In genomic region chrX:21061460-21061859, GRCm38 (mm10) we compare ENCODE assay signal across 10 mouse cellular contexts. TPM values are rescaled to one million over a fixed set of nuclear protein-coding genes. Genes with fewer than 3 reads are reported as not detected.
DNase-seq lines count a peak whose midpoint lies in the region; ATAC-seq and TF ChIP-seq lines count a peak whose summit lies in the region.
"Had no signal": no experiment of that assay in that cellular context is flagged by ENCODE, and none has a peak within 500 bp of the region (broad histone marks: within the 10 kb centered on the region; RNA-seq: fewer than 3 reads in every experiment).

No protein-coding gene starts in this region.

- H3K27me3 ChIP-seq in heart, embryonic 13.5 days (replicated peaks): no peaks in the 10 kb centered on the region
- H3K27me3 ChIP-seq in G1E (ENCODE audit: insufficient read depth, low read length): no peaks in the 10 kb centered on the region
- no peaks in the 10 kb centered on the region for H3K27me3 ChIP-seq in forebrain, embryonic 13.5 days
- no peaks in the 10 kb centered on the region for H3K27me3 ChIP-seq in liver, embryonic 12.5 days (replicated peaks)
- no peaks in the 10 kb centered on the region for H3K27me3 ChIP-seq in stomach, postnatal 0 days (ENCODE audit: control insufficient read depth, insufficient read depth, low read length)

- H3K4me1 ChIP-seq in heart, embryonic 13.5 days: no peaks in the 10 kb centered on the region
- no peaks in the 10 kb centered on the region for H3K4me1 ChIP-seq in G1E (ENCODE audit: insufficient read depth, low read depth, low read length)
- H3K4me1 ChIP-seq in forebrain, embryonic 13.5 days: no peaks in the 10 kb centered on the region
- H3K4me1 ChIP-seq in liver, embryonic 12.5 days: no peaks in the 10 kb centered on the region
- no peaks in the 10 kb centered on the region for H3K4me1 ChIP-seq in stomach, postnatal 0 days (replicated peaks; ENCODE audit: control insufficient read depth, insufficient read depth)

- H3K9ac ChIP-seq in heart, embryonic 13.5 days: peak overlapping the region; percentile 79
- peak overlapping the region; percentile 61 for H3K9ac ChIP-seq in forebrain, embryonic 13.5 days
- peak overlapping the region; percentile 66 for H3K9ac ChIP-seq in liver, embryonic 12.5 days
- peak overlapping the region; percentile 56 for H3K9ac ChIP-seq in stomach, postnatal 0 days (ENCODE audit: low read length)

- H3K9me3 ChIP-seq in heart, embryonic 13.5 days: no peaks in the 10 kb centered on the region
- no peaks in the 10 kb centered on the region for H3K9me3 ChIP-seq in G1E (replicated peaks)
- no peaks in the 10 kb centered on the region for H3K9me3 ChIP-seq in forebrain, embryonic 13.5 days (replicated peaks)
- H3K9me3 ChIP-seq in liver, embryonic 12.5 days (replicated peaks): no peaks in the 10 kb centered on the region
- no peaks in the 10 kb centered on the region for H3K9me3 ChIP-seq in stomach, postnatal 0 days (ENCODE audit: control insufficient read depth, low read length)

- no peak for TF ChIP-seq EP300 in stomach, postnatal 0 days (optimal IDR thresholded peaks at IDR 0.05)

- WGBS in heart, embryonic 13.5 days: 22% methylated on average over 9 of the region's 9 CpGs
- WGBS in forebrain, embryonic 13.5 days: 17% methylated on average over 9 of the region's 9 CpGs
- 15% methylated on average over 9 of the region's 9 CpGs for WGBS in liver, embryonic 12.5 days (ENCODE audit: insufficient replicate concordance)
- 24% methylated on average over 9 of the region's 9 CpGs for WGBS in stomach, postnatal 0 days

- ATAC-seq in heart, embryonic 13.5 days (ENCODE audit: extremely low read depth, insufficient number of reproducible peaks, low FRiP score, low TSS enrichment): no peak
- ATAC-seq in G1E (ENCODE audit: extremely low read depth, insufficient number of reproducible peaks, low FRiP score, poor library complexity, severe bottlenecking): no peak
- ATAC-seq in forebrain, embryonic 13.5 days: peak; percentile 62
- ATAC-seq in liver, embryonic 12.5 days: peak; percentile 58
- peak; percentile 8; the same call in 1 of the 2 replicates for ATAC-seq in stomach, postnatal 0 days (ENCODE audit: low FRiP score, low TSS enrichment)
- ATAC-seq in cerebellum, adult (ENCODE audit: insufficient number of reproducible peaks, low FRiP score, low TSS enrichment): no peak
- ATAC-seq: Patski had no signal

- peak overlapping the region; percentile 67 for H3K4me2 ChIP-seq in heart, embryonic 13.5 days
- peak overlapping the region; percentile 57 for H3K4me2 ChIP-seq in forebrain, embryonic 13.5 days
- peak overlapping the region; percentile 62 for H3K4me2 ChIP-seq in liver, embryonic 12.5 days
- peak overlapping the region; percentile 45 for H3K4me2 ChIP-seq in stomach, postnatal 0 days (replicated peaks; ENCODE audit: low read depth)

- no peak overlapping the region for H3K27ac ChIP-seq in heart, embryonic 13.5 days (replicated peaks)
- H3K27ac ChIP-seq in forebrain, embryonic 13.5 days: no peak overlapping the region
- H3K27ac ChIP-seq in liver, embryonic 12.5 days: peak overlapping the region; percentile 56; the same call in 1 of the 2 replicates
- H3K27ac ChIP-seq in stomach, postnatal 0 days (replicated peaks): no peak overlapping the region

- H3K36me3 ChIP-seq in heart, embryonic 13.5 days: no peaks in the 10 kb centered on the region
- H3K36me3 ChIP-seq in G1E (replicated peaks): peaks cover 2% of the 10 kb centered on the region
- no peaks in the 10 kb centered on the region for H3K36me3 ChIP-seq in forebrain, embryonic 13.5 days (ENCODE audit: poor library complexity, severe bottlenecking)
- H3K36me3 ChIP-seq in liver, embryonic 12.5 days: no peaks in the 10 kb centered on the region
- no peaks in the 10 kb centered on the region for H3K36me3 ChIP-seq in stomach, postnatal 0 days (ENCODE audit: control insufficient read depth, insufficient read depth, low read length)

- peak overlapping the region; percentile 62 for H3K4me3 ChIP-seq in heart, embryonic 13.5 days
- H3K4me3 ChIP-seq in G1E (ENCODE audit: low read depth, low read length): peak overlapping the region; percentile 70
- peak overlapping the region; percentile 49 for H3K4me3 ChIP-seq in forebrain, embryonic 13.5 days
- H3K4me3 ChIP-seq in liver, embryonic 12.5 days: peak overlapping the region; percentile 63
- H3K4me3 ChIP-seq in stomach, postnatal 0 days (ENCODE audit: low read depth, low read length): peak overlapping the region; percentile 51

- TF ChIP-seq CTCF in G1E (IDR thresholded peaks at IDR 0.05; ENCODE audit: low read depth, low read length): no peak
- no peak; the same call in 1 of the 2 replicates for TF ChIP-seq CTCF in stomach, postnatal 0 days (IDR thresholded peaks at IDR 0.05; ENCODE audit: low read depth)

- DNase-seq in heart, postnatal 4 days: no peak
- no peak for DNase-seq in G1E (ENCODE audit: low spot score)
- DNase-seq in stomach, postnatal 0 days (ENCODE audit: low spot score): peak; percentile 12
- DNase-seq in cerebellum, adult 9-10 months: no peak

RNA-seq across cellular contexts. Expression of gene Zfp182, which starts 0.7 kb away (rescaled TPM):
- 3.3 and 3.5 TPM in 2 replicates for polyA plus RNA-seq in heart, embryonic 13.5 days (2015; fragmentation: Nextera tagmentation; extraction: Ambion mirVana)
- total RNA-seq in heart, postnatal 4 days (2021): 1 to 10 TPM; 4.1 to 4.5 TPM
- total RNA-seq in G1E (2014; fragmentation: Nextera tagmentation): 28.3 and 30.1 TPM in 2 replicates
- 18.8 and 20.1 TPM in 2 replicates for total RNA-seq in G1E (2017)
- 0.28 and 0.44 TPM in 2 replicates for polyA plus RNA-seq in G1E (2012)
- 8.7 and 9.5 TPM in 2 replicates for polyA plus RNA-seq in forebrain, embryonic 13.5 days (2015; fragmentation: Nextera tagmentation; extraction: Ambion mirVana)
- polyA plus RNA-seq in liver, embryonic 12.5 days (2016; fragmentation: Nextera tagmentation; extraction: Ambion mirVana): 2.4 and 2.6 TPM in 2 replicates
- 2.8 TPM in 2 replicates for polyA plus RNA-seq in stomach, postnatal 0 days (2015; fragmentation: Nextera tagmentation; extraction: Ambion mirVana)

RNA-seq across cellular contexts. Expression of gene Spaca5, which starts 6.7 kb away (rescaled TPM):
- polyA plus RNA-seq in heart, embryonic 13.5 days (2015; fragmentation: Nextera tagmentation; extraction: Ambion mirVana): not detected in 2 replicates
- total RNA-seq in heart, postnatal 4 days (2021): not detected
- total RNA-seq in G1E (2014; fragmentation: Nextera tagmentation) (not detected in 2 replicates), G1E (2017) (not detected in 2 replicates)
- not detected in 2 replicates for polyA plus RNA-seq in G1E (2012)
- not detected in 2 replicates for polyA plus RNA-seq in forebrain, embryonic 13.5 days (2015; fragmentation: Nextera tagmentation; extraction: Ambion mirVana)
- not detected in 2 replicates for polyA plus RNA-seq in liver, embryonic 12.5 days (2016; fragmentation: Nextera tagmentation; extraction: Ambion mirVana)
- polyA plus RNA-seq in stomach, postnatal 0 days (2015; fragmentation: Nextera tagmentation; extraction: Ambion mirVana): not detected in 2 replicates
- total RNA-seq: neutrophil, adult 5-6 weeks had no signal
- polyA plus RNA-seq: Patski had no signal

RNA-seq across cellular contexts. Expression of gene Zfp300, which starts 27.9 kb away (rescaled TPM):
- polyA plus RNA-seq in heart, embryonic 13.5 days (2015; fragmentation: Nextera tagmentation; extraction: Ambion mirVana): 0.60 and 1.2 TPM in 2 replicates
- under 1 TPM; 0.59 to 0.91 TPM for total RNA-seq in heart, postnatal 4 days (2021)
- total RNA-seq in G1E (2014; fragmentation: Nextera tagmentation) (not detected in 2 replicates), G1E (2017) (not detected in 2 replicates)
- polyA plus RNA-seq in G1E (2012): not detected in 2 replicates
- 3.1 and 3.2 TPM in 2 replicates for polyA plus RNA-seq in forebrain, embryonic 13.5 days (2015; fragmentation: Nextera tagmentation; extraction: Ambion mirVana)
- 0.07 and 0.24 TPM in 2 replicates for polyA plus RNA-seq in liver, embryonic 12.5 days (2016; fragmentation: Nextera tagmentation; extraction: Ambion mirVana)
- polyA plus RNA-seq in stomach, postnatal 0 days (2015; fragmentation: Nextera tagmentation; extraction: Ambion mirVana): 0.40 and 0.58 TPM in 2 replicates

RNA-seq across cellular contexts. Expression of gene Ssxa1, which starts 54.2 kb away (rescaled TPM):
- not detected in 2 replicates for polyA plus RNA-seq in heart, embryonic 13.5 days (2015; fragmentation: Nextera tagmentation; extraction: Ambion mirVana)
- not detected for total RNA-seq in heart, postnatal 4 days (2021)
- total RNA-seq in G1E (2014; fragmentation: Nextera tagmentation): not detected in 2 replicates
- not detected in 2 replicates for total RNA-seq in G1E (2017)
- not detected in 2 replicates for polyA plus RNA-seq in G1E (2012)
- not detected in 2 replicates for polyA plus RNA-seq in forebrain, embryonic 13.5 days (2015; fragmentation: Nextera tagmentation; extraction: Ambion mirVana)
- not detected in 2 replicates for polyA plus RNA-seq in liver, embryonic 12.5 days (2016; fragmentation: Nextera tagmentation; extraction: Ambion mirVana)
- polyA plus RNA-seq in stomach, postnatal 0 days (2015; fragmentation: Nextera tagmentation; extraction: Ambion mirVana): not detected in 2 replicates
- total RNA-seq: neutrophil, adult 5-6 weeks had no signal
- polyA plus RNA-seq: Patski had no signal

Comparison
In these comparisons a context has a peak if more than half of its experiments do, and no peak if none do; other contexts are left out.
1. ATAC-seq: peak in forebrain, embryonic 13.5 days (single experiment), liver, embryonic 12.5 days (single experiment) and stomach, postnatal 0 days (single experiment); none in heart, embryonic 13.5 days (single experiment), G1E (single experiment) and cerebellum, adult (single experiment).
2. Peak in every context shown above with its lines, with median percentiles within 50 percentile points of each other: H3K4me2 ChIP-seq, H3K4me3 ChIP-seq and H3K9ac ChIP-seq.